Mouse (Mus musculus) ES-E14 (cell line): ENCODE results near the gene Cd34. TPM values are rescaled to one million over a fixed set of nuclear protein-coding genes. Genes with fewer than 3 reads are reported as not detected.

ENCODE experiments used
- DNase-seq: peaks from one replicate; pipeline ENCODE4 v3.0.0-alpha.2; 2013; ENCODE audit warnings: low read depth, low spot score
- H3K27ac ChIP-seq: 2 replicates; pipeline ENCODE4 v1.5.1; 2012; ENCODE audit warnings: low read depth, mild to moderate bottlenecking, low read length, moderate library complexity, mixed read lengths; ENCODE audit not compliant: poor library complexity, insufficient read depth, severe bottlenecking
- H3K36me3 ChIP-seq: 2 replicates; pipeline ENCODE4 v1.6.1; 2012; ENCODE audit warnings: mild to moderate bottlenecking, low read length, moderate library complexity, mixed read lengths; ENCODE audit not compliant: control insufficient read depth, poor library complexity, insufficient read depth, severe bottlenecking
- H3K4me1 ChIP-seq, 2 experiments: fragments of 150-350 bp in 1 of 2; sonication (generic) in 1 of 2; 2 replicates each; pipeline ENCODE4 v1.6.1; 2012; ENCODE audit warnings: low read length in 2 of 2, mild to moderate bottlenecking in 1 of 2, mixed read lengths in 1 of 2; ENCODE audit not compliant: control insufficient read depth in 2 of 2, insufficient read depth in 2 of 2, poor library complexity in 1 of 2
- H3K4me3 ChIP-seq, 2 experiments: fragments of 150-350 bp in 1 of 2; sonication (generic) in 1 of 2; 2 replicates each; pipeline ENCODE4 v1.5.1; 2012; ENCODE audit warnings: low read length in 2 of 2, low read depth in 1 of 2, mild to moderate bottlenecking in 1 of 2, mixed read lengths in 1 of 2; ENCODE audit not compliant: insufficient read depth in 1 of 2, poor library complexity in 1 of 2, severe bottlenecking in 1 of 2
- H3K9ac ChIP-seq: 2 replicates; pipeline ENCODE4 v1.6.1; 2012; ENCODE audit warnings: low read depth, mild to moderate bottlenecking, low read length, mixed read lengths; ENCODE audit not compliant: poor library complexity, insufficient read depth, severe bottlenecking
- H3K9me3 ChIP-seq: fragments of 150-350 bp; sonication (generic); 2 replicates; pipeline ENCODE4 v1.6.1; 2012; ENCODE audit warnings: low read depth, mild to moderate bottlenecking, low read length; ENCODE audit not compliant: control insufficient read depth, insufficient read depth
- CHD2 ChIP-seq: IDR thresholded peaks from 2 replicates; pipeline ENCODE4 v1.6.1; 2014; ENCODE audit warnings: mild to moderate bottlenecking, low read depth, low read length, inconsistent platforms
- HCFC1 ChIP-seq: IDR thresholded peaks from 2 replicates; pipeline ENCODE4 v1.6.1; 2012; ENCODE audit warnings: low read length, inconsistent platforms, borderline replicate concordance; ENCODE audit not compliant: insufficient read depth
- MAFK ChIP-seq: IDR thresholded peaks from 2 replicates; pipeline ENCODE4 v1.6.1; 2014; ENCODE audit warnings: mild to moderate bottlenecking, low read depth, low read length, inconsistent platforms; ENCODE audit not compliant: insufficient read depth
- ZC3H11A ChIP-seq: IDR thresholded peaks from 2 replicates; pipeline ENCODE4 v1.6.1; 2012; ENCODE audit warnings: low read depth, mild to moderate bottlenecking, inconsistent platforms, low read length, borderline replicate concordance
- ZNF384 ChIP-seq: IDR thresholded peaks from 2 replicates; pipeline ENCODE4 v1.6.1; 2012; ENCODE audit warnings: low read depth, low read length, inconsistent platforms
- in situ Hi-C, 2 experiments: fragments of 600-800 bp; cut with MboI; formaldehyde crosslinking; loops; one replicate each; pipeline ENCODE4 v1.15.1; 2025; ENCODE audit warnings: low sequenced_read_pairs in 2 of 2, inconsistent platforms in 1 of 2; ENCODE audit not compliant: unreplicated experiment in 2 of 2
- total RNA-seq: library from RNA; depleted of rRNA; stranded (reverse); fragments of 300-350 nt; gene quantifications from 2 replicates; pipeline ENCODE4 v1.2.3, GENCODE M21; 2012

Gene Cd34
- total RNA-seq, 1 experiment = 8.4 TPM

DNA sequence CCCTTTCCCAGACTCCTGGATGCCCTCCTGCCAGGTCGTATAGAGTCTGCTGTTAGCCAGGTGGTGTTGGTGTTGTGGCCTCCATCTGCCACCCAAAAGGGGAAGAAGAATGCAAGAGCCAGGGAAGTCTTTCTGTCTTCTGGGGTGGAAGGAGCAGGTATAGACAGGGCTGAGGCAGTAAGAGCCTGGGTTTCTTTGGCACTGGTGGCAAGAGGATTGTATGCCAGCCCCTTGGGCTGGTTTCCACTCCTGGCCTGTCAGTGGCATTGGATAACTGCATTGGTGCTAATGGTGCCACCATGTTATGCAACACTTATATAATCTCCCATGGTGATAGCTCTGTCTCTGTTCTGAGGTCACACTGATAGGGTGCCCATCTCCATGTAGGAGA is 38.7 kb downstream of the Cd34 start:
- H3K27ac ChIP-seq = no peak overlapping the region
- no peak overlapping the region for H3K9ac ChIP-seq
- DNase-seq = no peak
- no peak overlapping the region; a peak in 1 of 4 replicates for H3K4me3 ChIP-seq
- no peak for TF ChIP-seq ZNF384
- no peak for TF ChIP-seq MAFK
- no peak for TF ChIP-seq ZC3H11A
- TF ChIP-seq HCFC1 = no peak
- TF ChIP-seq CHD2 = no peak
- in situ Hi-C loops = no loop called here
- H3K4me1 ChIP-seq = no peaks in the 10 kb centered on the region
- no peaks in the 10 kb centered on the region for H3K9me3 ChIP-seq
- H3K36me3 ChIP-seq = no peaks in the 10 kb centered on the region

DNA sequence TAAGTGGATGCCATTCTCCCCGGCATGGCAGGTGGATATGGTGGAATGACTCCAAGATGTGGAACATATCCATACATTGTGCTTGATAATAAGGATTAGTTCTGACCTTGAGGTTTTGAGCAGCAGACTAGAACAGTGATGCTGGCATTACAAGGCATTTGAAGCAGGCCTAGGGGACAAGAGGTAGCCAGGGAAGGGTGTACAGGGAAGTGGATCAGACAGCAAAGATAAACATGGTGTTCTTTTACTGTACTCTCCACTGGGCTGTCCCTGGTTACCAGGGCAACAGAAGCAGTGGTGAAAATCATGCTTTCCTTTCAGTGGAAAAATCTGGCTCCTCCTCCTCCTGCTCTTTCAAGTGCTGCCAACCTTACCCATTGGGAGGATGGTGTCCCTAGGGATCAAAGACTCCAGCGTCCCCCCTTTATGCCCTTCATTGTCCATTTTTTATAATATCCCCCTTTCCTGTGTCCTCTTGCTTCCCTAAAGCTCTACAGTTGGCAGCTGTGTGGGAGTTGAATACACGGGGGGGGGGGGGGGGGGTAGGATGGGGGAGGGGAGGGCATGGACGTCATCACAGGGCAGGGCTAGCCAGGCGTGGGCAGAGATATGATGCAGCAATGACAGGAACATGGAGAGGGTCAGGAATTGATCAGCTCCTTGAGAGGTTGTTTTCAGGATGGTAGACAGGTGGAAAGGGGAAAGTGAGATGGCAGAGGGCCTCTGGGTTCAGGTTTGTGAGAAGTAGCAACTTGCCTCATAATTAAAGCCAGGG is 39.5 kb downstream of the Cd34 start:
- no peak overlapping the region for H3K4me3 ChIP-seq
- in situ Hi-C loops = no loop called here
- TF ChIP-seq MAFK (no peak), HCFC1 (no peak), CHD2 (no peak), ZNF384 (no peak), ZC3H11A (no peak)
- H3K9ac ChIP-seq = no peak overlapping the region
- no peaks in the 10 kb centered on the region for H3K4me1 ChIP-seq
- H3K36me3 ChIP-seq = no peaks in the 10 kb centered on the region
- H3K9me3 ChIP-seq = no peaks in the 10 kb centered on the region
- no peak overlapping the region for H3K27ac ChIP-seq
- DNase-seq = no peak

DNA sequence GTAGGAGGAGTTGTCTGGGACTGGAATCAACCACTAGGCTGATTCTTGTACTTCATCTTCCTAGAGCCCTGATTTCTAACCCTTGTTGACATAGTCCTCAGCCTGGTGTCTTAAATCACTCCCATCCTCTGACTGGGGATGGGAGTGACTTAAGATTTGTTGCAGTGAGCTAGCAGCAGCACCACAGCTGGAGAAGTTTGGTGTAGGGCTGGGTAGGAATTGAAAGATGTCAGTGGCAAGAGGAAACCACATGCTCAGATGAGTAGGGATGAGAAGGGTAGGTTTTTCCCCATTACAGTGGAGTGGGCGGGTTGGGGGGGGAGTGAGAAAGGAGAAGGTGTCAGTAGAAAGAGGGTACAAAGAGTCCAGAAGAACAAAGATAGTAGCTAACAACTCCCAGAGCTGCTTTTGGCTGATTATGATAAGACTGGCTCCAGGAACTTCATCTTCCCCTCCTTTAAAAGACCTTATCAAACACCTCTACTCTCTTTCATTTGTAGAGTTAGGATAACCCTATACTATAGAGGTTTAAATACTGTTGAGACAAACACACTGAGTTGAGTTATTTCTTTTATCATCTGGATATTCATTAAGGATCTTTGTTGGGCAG is 42.3 kb downstream of the Cd34 start:
- H3K4me3 ChIP-seq = no peak overlapping the region
- no peak for DNase-seq
- 0 out of 4 replicates have a peak, but pooled peaks cover 0 to 1% of the 10 kb centered on the region in 2 experiments for H3K4me1 ChIP-seq
- H3K9ac ChIP-seq = no peak overlapping the region
- in situ Hi-C loops = no loop called here
- no peaks in the 10 kb centered on the region for H3K36me3 ChIP-seq
- no peak overlapping the region for H3K27ac ChIP-seq
- no peak for TF ChIP-seq HCFC1
- no peak for TF ChIP-seq MAFK
- no peak for TF ChIP-seq CHD2
- TF ChIP-seq ZC3H11A = no peak
- no peak for TF ChIP-seq ZNF384
- H3K9me3 ChIP-seq = no peaks in the 10 kb centered on the region

GRCm38 (mm10) chr1:194982931-194983690 is 44.5 kb downstream of the Cd34 start:
- in situ Hi-C loops = no loop called here
- Histone ChIP-seq H3K9ac (no peak overlapping the region), H3K27ac (no peak overlapping the region), H3K36me3 (no peaks in the 10 kb centered on the region), H3K4me1 (0 out of 4 replicates have a peak, but pooled peaks cover 0 to 1% of the 10 kb centered on the region in 2 experiments), H3K4me3 (no peak overlapping the region), H3K9me3 (no peaks in the 10 kb centered on the region)
- no peak for DNase-seq
- TF ChIP-seq CHD2 (no peak), HCFC1 (no peak), ZNF384 (no peak), MAFK (no peak), ZC3H11A (no peak)
